Mouse (Mus musculus) B cell, adult 67 days (primary cell): ENCODE results near the gene Sass6. TPM values are rescaled to one million over a fixed set of nuclear protein-coding genes. Genes with fewer than 3 reads are reported as not detected.

Experiments
- total RNA-seq, 2 experiments: library from RNA; stranded (reverse); gene quantifications; 4 replicates each; pipeline ENCODE4 v1.2.4; 2023

Sass6 gene
- total RNA-seq: 10 to 100 TPM; 12.7 to 13.7 TPM

DNA sequence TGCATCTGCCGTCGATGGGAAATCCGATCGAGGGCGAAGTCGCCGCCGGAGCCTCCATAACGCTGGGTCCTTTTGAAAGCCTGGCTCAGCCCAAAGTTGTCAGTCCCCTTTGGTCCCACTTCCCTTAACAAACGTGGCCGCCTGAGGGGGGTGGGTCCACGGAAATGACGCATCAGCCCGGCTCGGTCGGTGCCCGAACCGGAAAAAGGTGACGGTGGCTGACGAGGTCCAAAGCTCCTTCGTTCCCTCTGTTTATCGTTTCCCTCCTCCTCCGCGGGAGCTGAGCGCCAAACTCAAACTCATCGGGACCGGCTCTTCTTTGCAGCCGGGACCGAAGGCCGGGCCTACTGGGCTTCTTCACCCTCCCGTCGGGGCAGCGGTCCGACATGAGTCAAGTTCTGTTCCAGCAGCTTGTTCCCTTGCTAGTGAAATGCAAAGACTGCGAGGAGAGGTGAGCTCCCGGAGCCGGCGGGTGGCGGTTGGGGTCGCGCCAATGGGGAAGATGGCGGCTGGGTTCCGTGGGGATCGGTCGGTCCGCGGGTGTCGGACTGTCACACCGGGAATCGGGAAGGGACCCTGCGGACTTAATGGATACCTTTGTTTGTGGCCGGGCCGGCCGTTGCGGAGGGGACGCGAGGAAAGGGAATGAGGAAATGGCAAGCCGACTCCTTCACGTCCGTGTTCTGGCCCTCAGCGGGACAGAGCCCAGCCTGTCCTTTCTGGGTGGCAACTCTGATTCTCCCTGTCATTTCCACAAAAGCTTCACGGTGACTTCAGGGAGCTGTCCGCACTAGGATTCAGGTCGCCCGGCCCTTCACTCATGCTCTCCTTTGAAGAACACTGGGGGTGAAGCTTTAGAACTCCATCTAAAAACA lies at the start of gene Sass6:
Gene Sass6 (plus strand): TSS at position 255 of the 875 bp plus-strand sequence.

GRCm38 (mm10) chr3:116562408-116563094 lies 32.2 kb upstream of the Sass6 start, which contains the start of gene Lrrc39:
Gene Lrrc39 (plus strand): TSS chr3:116562973.

GRCm38 (mm10) chr3:116614295-116614892 lies 19.6 kb downstream of the Sass6 start, which contains the start of gene Trmt13:
Gene Trmt13 (minus strand): TSS chr3:116614587.

DNA sequence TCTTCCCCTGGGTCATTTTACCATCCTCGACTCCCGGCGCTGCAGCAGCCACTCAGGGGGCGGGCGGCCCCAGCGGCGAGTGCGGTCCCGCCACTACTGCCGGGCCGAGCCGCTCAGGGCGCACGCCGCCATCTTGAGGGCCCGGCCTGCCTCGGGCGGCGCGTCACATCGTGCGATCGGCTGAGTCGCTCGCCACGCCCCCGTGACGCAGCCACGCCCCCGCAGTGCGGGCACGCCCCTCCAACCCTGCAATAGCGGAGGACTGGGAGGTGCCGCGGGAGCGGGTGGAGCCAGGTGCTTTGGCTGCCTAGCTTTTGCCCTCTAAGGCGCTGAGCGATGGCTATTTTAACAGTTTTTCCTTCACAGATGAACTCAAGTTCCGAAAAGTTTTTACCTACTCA lies 67.7 kb downstream of the Sass6 start, which contains the start of gene Mfsd14a:
Gene Mfsd14a (minus strand): TSS at position 215 of the 401 bp plus-strand sequence.

Other genes with a start within 250 kb of the Sass6 start
- 10 to 100 TPM; 37.7 to 41.7 TPM for gene Cdc14a, start 170.9 kb upstream of the Sass6 start, total RNA-seq
- gene Rtca, start 86.8 kb upstream of the Sass6 start, total RNA-seq: 10 to 100 TPM; 24.3 to 27.9 TPM
- 10 to 100 TPM; 13.8 to 15.8 TPM for gene Dbt, start 81.9 kb upstream of the Sass6 start, total RNA-seq
- not detected for gene Lrrc39, start 32.0 kb upstream of the Sass6 start, total RNA-seq
- gene Trmt13, start 19.6 kb downstream of the Sass6 start, total RNA-seq: 10 to 100 TPM; 41.1 to 43.2 TPM
- gene Mfsd14a, start 67.7 kb downstream of the Sass6 start, total RNA-seq: 10 to 100 TPM; 81.0 to 87.4 TPM
- not detected for gene Gm43191, start 86.3 kb downstream of the Sass6 start, total RNA-seq
- 10 to 100 TPM; 22.5 to 25.0 TPM for gene Slc35a3, start 117.8 kb downstream of the Sass6 start, total RNA-seq
- 10 to 100 TPM; 13.4 to 19.5 TPM for gene Agl, start 213.2 kb downstream of the Sass6 start, total RNA-seq